Mouse (Mus musculus) embryo, embryonic 11.5 days (tissue): ENCODE results near the gene Klf11.

Experiments
- DNase-seq: peaks from one replicate; pipeline ENCODE4 v3.0.0-alpha.2; 2012; ENCODE audit warnings: low read depth, low spot score

Gene Klf11

DNA sequence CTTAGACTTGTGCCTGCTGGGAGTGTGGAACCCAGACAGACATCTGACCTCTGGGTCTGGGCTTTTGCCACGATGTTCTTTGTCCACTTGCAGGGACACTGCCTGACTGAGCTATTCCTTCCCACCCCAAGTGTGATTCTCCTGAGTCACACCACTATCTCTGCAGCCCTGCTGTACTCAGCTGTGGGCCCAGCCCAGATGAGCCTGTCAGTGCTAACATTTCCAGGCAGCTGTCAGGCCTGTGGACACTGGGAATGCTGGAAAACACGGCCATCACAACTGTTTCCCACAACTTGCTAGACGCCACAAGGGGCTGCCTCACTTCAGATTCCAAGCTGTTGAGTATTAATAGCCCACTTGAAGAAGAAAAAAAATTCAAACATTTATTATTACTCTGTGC, 51.9 kb downstream of the Klf11 start:
- no peak for DNase-seq

DNA sequence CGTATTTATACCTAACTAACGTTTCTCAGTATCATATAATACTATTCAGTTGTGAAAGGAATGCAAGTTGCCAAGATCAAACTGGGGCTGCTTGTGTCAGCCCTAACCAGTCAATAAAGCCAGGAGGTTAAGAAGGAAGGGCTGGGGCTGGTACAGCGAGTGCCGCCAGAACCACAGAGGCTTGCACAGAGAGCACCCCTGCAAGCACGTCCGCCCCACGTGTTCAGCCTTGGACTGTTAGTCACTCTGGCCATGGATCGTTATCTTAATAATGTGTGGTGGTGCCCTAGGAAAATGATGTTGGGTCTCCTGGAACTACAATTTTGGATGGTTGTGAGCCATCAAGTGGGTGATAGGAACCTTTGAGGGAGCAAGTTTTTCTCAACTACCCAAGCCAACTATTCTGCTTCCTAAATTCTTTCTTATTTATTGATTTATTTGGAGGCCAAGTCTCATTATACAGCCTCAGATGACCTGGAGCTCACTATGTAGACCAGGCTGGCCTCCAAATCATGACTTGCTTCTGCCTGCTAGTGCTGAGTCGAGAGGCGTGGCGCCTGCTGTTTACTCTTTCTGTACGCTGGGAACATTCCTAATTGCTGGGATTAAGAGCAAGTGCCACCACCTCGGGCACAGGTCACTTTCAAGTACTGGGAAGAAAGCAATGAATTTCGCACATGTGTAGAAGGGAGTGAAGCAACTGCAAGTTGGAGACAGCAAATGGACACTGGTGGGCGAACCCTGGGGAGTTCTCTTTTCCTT, 54.6 kb downstream of the Klf11 start:
- no peak for DNase-seq

DNA sequence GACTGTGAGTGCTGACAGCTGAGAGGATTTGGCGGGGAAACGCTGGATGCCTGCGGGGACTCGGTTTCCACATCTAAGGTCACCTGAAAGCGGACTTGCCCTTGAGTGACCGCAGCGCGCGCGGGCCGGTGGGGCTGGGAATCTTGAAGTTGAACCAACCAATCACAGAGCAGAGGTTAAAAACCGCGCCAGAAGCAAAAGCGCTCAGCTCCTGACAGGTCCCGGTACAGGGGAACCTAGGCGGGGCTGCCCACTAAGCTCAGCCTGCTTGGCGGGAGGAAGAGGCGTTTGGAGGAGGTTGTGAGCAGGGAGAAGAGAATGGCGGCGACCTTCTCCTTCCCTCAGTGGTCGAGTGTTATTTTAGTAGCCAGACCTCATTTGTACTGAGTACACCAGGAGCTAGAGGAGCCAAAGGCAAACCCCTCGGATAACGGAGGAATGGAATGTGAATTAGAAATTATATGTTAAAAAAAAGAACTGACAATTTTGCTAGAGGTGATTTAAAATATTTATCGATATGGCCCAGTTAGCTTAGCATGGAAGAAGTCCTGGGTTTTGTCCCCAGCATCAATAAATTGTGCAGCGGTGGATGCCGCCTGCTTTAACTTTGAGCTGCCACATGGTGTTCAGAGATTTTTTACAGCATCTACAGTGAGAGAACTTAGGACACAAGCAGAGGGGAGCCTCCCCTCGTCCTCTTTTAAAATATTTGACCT, 55.8 kb downstream of the Klf11 start:
- DNase-seq: no peak

DNA sequence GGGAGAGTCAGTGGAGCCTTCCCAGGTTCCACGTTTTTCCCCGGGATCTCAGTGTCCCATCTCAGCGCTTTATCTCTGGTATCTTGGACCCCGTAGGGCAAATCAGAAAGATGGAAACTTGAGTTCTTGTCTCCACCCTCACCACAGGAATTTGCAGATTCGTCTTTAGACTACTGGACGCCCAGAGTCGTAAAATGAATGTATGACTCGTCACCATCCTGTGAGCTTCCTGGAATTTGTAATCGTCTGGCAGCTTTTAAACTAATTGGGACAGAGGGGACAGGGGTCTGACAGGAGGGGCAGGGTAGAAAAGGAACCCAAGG, 56.4 kb downstream of the Klf11 start:
- DNase-seq: no peak

DNA sequence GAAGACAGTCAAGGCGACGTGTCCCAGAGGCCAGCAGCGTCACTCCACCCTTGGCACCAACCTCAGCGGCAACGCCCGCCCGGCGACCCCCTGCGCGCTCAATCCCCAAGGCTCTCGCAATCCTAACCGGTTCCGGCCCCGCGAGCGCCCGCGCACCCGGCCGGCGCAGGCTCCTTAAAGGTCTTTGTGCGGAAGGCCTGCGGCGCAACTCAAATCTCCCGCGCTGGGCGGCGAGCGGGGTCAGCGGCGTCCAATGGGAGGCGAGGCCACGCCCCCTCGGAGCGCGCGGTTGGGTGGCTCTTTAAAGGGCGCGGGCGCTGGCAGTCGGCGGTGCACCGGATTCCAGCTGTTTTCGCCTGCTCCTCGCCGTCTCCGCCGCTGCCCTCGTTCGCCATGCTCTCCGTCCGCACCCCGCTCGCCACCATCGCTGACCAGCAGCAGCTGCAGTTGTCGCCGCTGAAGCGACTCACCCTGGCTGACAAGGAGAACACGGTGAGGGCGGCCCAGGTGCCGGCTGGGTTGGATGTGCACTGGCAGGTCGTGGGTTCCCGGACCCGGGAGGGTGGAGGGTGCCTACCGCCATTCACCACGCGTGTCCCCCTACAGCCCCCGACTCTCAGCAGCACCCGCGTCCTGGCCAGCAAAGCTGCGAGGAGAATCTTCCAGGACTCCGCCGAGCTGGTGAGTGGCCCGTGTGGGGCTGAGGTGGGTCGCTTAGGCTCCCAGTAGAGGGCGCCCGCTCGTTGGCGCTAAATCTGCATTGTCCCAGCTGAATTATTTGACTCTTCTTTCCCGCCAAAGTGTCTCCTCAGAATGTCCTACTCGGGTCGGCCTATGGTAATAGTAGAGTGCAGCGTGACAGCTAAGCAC, 57.1 kb downstream of the Klf11 start, which contains the start of gene Rrm2:
TSS of gene Rrm2 (plus strand) at position 288 of the 870 bp plus-strand sequence.
- DNase-seq: peak; percentile 98

DNA sequence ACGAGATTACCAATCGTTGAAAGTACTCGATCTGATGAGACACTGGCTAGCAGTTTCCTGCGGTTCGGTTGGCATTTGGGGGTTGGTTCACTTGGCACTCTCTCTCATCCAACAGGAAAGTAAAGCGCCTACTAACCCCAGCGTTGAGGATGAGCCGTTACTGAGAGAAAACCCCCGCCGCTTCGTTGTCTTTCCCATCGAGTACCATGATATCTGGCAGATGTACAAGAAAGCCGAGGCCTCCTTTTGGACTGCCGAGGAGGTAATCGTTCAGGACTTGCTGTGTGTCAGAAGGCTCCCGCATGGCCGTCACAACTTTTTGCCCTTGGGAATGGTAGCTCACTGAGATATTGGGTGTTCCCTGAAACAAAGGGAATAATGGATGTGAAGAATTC, 57.7 kb downstream of the Klf11 start:
- no peak for DNase-seq

DNA sequence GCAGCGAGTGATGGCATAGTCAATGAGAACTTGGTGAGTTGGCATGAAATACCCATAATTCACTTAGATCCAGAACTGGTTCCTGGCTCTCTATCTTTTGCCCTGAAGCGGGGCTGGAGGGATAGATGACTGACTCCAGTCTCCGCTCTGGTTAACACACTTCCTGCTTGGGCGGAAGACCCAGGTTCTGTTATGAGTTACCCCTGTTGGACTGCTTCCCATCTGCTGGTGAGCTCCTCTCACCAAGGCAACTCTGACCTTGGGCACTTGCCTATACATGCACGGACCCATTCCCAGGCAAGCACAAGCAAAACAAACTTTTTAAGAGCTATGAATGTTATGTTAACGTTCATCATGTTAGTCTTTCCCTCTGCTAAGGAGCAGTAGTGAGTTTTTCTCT, 58.3 kb downstream of the Klf11 start:
- no peak for DNase-seq

DNA sequence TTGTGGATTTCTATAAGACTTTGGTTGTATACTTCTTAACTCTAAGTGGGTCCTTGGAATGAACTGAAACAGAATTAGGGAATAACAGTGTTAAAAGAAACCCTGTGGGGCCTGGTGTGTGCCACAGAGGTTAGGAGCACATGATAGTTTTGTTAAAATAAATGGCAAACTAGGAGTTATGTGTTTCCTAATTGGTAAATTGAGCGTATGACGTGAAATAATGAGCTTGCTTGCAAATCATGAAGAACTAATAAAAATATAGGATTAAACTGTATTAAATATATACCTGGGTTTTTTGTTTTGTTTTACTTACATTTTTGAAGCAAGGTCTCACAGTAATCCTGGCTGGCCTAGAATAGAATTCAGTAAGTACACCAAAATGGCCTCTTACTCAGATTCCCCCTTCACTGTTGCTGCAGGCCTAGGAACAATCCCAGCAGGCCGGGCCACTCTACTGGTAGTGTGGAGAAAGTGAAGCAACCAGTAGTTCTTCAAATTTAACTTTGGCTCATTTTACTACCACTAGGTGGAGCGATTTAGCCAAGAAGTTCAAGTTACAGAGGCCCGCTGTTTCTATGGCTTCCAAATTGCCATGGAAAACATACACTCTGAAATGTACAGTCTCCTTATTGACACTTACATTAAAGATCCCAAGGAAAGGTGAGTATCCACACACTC, 58.9 kb downstream of the Klf11 start:
- DNase-seq: peak; percentile 82

DNA sequence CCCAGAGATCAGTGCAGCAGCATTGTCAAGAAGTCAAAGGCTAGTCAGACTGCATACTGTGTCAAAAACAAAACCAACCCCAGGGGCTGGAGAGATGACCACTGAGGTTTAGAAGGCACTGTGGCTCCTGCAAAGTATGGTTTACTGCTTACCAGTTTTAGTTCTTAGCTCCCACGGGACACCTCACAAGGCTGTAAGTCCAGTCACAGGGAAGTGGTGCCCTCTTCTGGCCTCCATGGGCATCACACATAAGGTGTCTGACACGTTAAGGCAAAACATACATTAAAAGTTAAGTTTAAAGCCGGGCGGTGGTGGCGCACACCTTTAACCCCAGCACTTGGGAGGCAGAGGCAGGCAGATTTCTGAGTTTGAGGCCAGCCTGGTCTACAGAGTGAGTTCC, 59.6 kb downstream of the Klf11 start:
- no peak for DNase-seq
